Mouse (Mus musculus): ENCODE measurements around the gene Abhd16a. TPM values are rescaled to one million over a fixed set of nuclear protein-coding genes. Genes with fewer than 3 reads are reported as not detected.

Gene Abhd16a
- polyA plus RNA-seq, 1 experiment from 2014 or later, result 52.1 TPM

- H3K36me3 ChIP-seq (ENCODE audit: control insufficient read depth, insufficient read depth), result peaks cover 75% of the 10 kb centered on the region
- H3K4me2 ChIP-seq (ENCODE audit: low read depth, low read length), result no peak overlapping the region
- no peak overlapping the region for H3K4me3 ChIP-seq (ENCODE audit: low read depth, low read length)
- no peaks in the 10 kb centered on the region for H3K4me1 ChIP-seq (ENCODE audit: control insufficient read depth, low read depth, low read length)
- no peaks in the 10 kb centered on the region for H3K9me3 ChIP-seq (replicated peaks; ENCODE audit: control insufficient read depth, low read length)
- H3K27ac ChIP-seq (ENCODE audit: low read length), result no peak overlapping the region
- no peak for ATAC-seq (ENCODE audit: low read depth)
- no peaks in the 10 kb centered on the region for H3K27me3 ChIP-seq (ENCODE audit: control insufficient read depth, insufficient read depth, low read depth, low read length)
- WGBS (ENCODE audit: insufficient replicate concordance), result 61% methylated on average over 5 of the region's 5 CpGs
- no peak overlapping the region for H3K9ac ChIP-seq (ENCODE audit: low read depth, low read length)
These were observed 59.0 kb downstream of the Abhd16a start for GRCm38 (mm10) chr17:35147922-35148639.

- WGBS (ENCODE audit: insufficient replicate concordance), result 87% methylated on average over 4 of the region's 4 CpGs
- Histone ChIP-seq H3K9me3 (replicated peaks; ENCODE audit: control insufficient read depth, low read length) (no peaks in the 10 kb centered on the region), H3K4me1 (ENCODE audit: control insufficient read depth, low read depth, low read length) (no peaks in the 10 kb centered on the region), H3K4me2 (ENCODE audit: low read depth, low read length) (no peak overlapping the region), H3K9ac (ENCODE audit: low read depth, low read length) (no peak overlapping the region), H3K4me3 (ENCODE audit: low read depth, low read length) (no peak overlapping the region), H3K27me3 (ENCODE audit: control insufficient read depth, insufficient read depth, low read depth, low read length) (no peaks in the 10 kb centered on the region), H3K27ac (ENCODE audit: low read length) (no peak overlapping the region), H3K36me3 (ENCODE audit: control insufficient read depth, insufficient read depth) (peaks cover 77% of the 10 kb centered on the region)
- ATAC-seq (ENCODE audit: low read depth), result no peak
These were observed 63.1 kb downstream of the Abhd16a start for GRCm38 (mm10) chr17:35152121-35152520.

Other genes starting within 250 kb of the Abhd16a start
- gene Skiv2l, start 239.1 kb upstream of the Abhd16a start, polyA plus RNA-seq (2015; fragmentation: Nextera tagmentation; extraction: Ambion mirVana), result 24.8 and 27.3 TPM in 2 replicates
- 41.4 and 42.3 TPM in 2 replicates for gene Nelfe, start 238.9 kb upstream of the Abhd16a start, polyA plus RNA-seq (2015; fragmentation: Nextera tagmentation; extraction: Ambion mirVana)
- 384 and 472 TPM in 2 replicates for gene Cfb, start 226.7 kb upstream of the Abhd16a start, polyA plus RNA-seq (2015; fragmentation: Nextera tagmentation; extraction: Ambion mirVana)
- 0.26 and 0.37 TPM in 2 replicates for gene Zbtb12, start 209.8 kb upstream of the Abhd16a start, polyA plus RNA-seq (2015; fragmentation: Nextera tagmentation; extraction: Ambion mirVana)
- not detected in 2 replicates for gene Gm20547, start 207.2 kb upstream of the Abhd16a start, polyA plus RNA-seq (2015; fragmentation: Nextera tagmentation; extraction: Ambion mirVana)
- gene C2, start 191.0 kb upstream of the Abhd16a start, polyA plus RNA-seq (2015; fragmentation: Nextera tagmentation; extraction: Ambion mirVana), result 30.6 and 33.9 TPM in 2 replicates
- gene Ehmt2, start 190.8 kb upstream of the Abhd16a start, polyA plus RNA-seq (2015; fragmentation: Nextera tagmentation; extraction: Ambion mirVana), result 12.4 and 15.2 TPM in 2 replicates
- gene Slc44a4, start 174.8 kb upstream of the Abhd16a start, polyA plus RNA-seq (2015; fragmentation: Nextera tagmentation; extraction: Ambion mirVana), result 2.6 and 3.6 TPM in 2 replicates
- 17.8 and 20.6 TPM in 2 replicates for gene Neu1, start 158.0 kb upstream of the Abhd16a start, polyA plus RNA-seq (2015; fragmentation: Nextera tagmentation; extraction: Ambion mirVana)
- 0.05 TPM in 1 of 2 replicates, not detected in the other for gene Hspa1b, start 130.0 kb upstream of the Abhd16a start, polyA plus RNA-seq (2015; fragmentation: Nextera tagmentation; extraction: Ambion mirVana)
- gene Gm20481, start 119.4 kb upstream of the Abhd16a start, polyA plus RNA-seq (2015; fragmentation: Nextera tagmentation; extraction: Ambion mirVana), result not detected in 2 replicates
- gene Hspa1a, start 117.1 kb upstream of the Abhd16a start, polyA plus RNA-seq (2015; fragmentation: Nextera tagmentation; extraction: Ambion mirVana), result 0.87 and 1.5 TPM in 2 replicates
- 0.21 and 0.27 TPM in 2 replicates for gene Hspa1l, start 116.6 kb upstream of the Abhd16a start, polyA plus RNA-seq (2015; fragmentation: Nextera tagmentation; extraction: Ambion mirVana)
- gene Lsm2, start 107.4 kb upstream of the Abhd16a start, polyA plus RNA-seq (2015; fragmentation: Nextera tagmentation; extraction: Ambion mirVana), result 97.6 and 103 TPM in 2 replicates
- gene Vars, start 88.3 kb upstream of the Abhd16a start, polyA plus RNA-seq (2015; fragmentation: Nextera tagmentation; extraction: Ambion mirVana), result 82.2 and 90.1 TPM in 2 replicates
- gene Vwa7, start 72.7 kb upstream of the Abhd16a start, polyA plus RNA-seq (2015; fragmentation: Nextera tagmentation; extraction: Ambion mirVana), result 0.09 and 0.13 TPM in 2 replicates
- 2.2 and 2.6 TPM in 2 replicates for gene Sapcd1, start 61.2 kb upstream of the Abhd16a start, polyA plus RNA-seq (2015; fragmentation: Nextera tagmentation; extraction: Ambion mirVana)
- 4.2 and 4.6 TPM in 2 replicates for gene Msh5, start 42.5 kb upstream of the Abhd16a start, polyA plus RNA-seq (2015; fragmentation: Nextera tagmentation; extraction: Ambion mirVana)
- gene Clic1, start 39.3 kb upstream of the Abhd16a start, polyA plus RNA-seq (2015; fragmentation: Nextera tagmentation; extraction: Ambion mirVana), result 112 and 121 TPM in 2 replicates
- 16.3 and 18.1 TPM in 2 replicates for gene Ddah2, start 30.2 kb upstream of the Abhd16a start, polyA plus RNA-seq (2015; fragmentation: Nextera tagmentation; extraction: Ambion mirVana)
- 0.24 and 0.37 TPM in 2 replicates for gene Ly6g6c, start 23.9 kb upstream of the Abhd16a start, polyA plus RNA-seq (2015; fragmentation: Nextera tagmentation; extraction: Ambion mirVana)
- 3.4 and 4.5 TPM in 2 replicates for gene Mpig6b, start 23.1 kb upstream of the Abhd16a start, polyA plus RNA-seq (2015; fragmentation: Nextera tagmentation; extraction: Ambion mirVana)
- 0.17 TPM in 1 of 2 replicates, not detected in the other for gene Ly6g6e, start 12.4 kb upstream of the Abhd16a start, polyA plus RNA-seq (2015; fragmentation: Nextera tagmentation; extraction: Ambion mirVana)
- gene Ly6g6d, start 11.2 kb upstream of the Abhd16a start, polyA plus RNA-seq (2015; fragmentation: Nextera tagmentation; extraction: Ambion mirVana), result 0.55 and 0.77 TPM in 2 replicates
- gene Ly6g6f, start 3.7 kb upstream of the Abhd16a start, polyA plus RNA-seq (2015; fragmentation: Nextera tagmentation; extraction: Ambion mirVana), result 4.0 and 5.7 TPM in 2 replicates
- gene Ly6g5c, start 19.0 kb downstream of the Abhd16a start, polyA plus RNA-seq (2015; fragmentation: Nextera tagmentation; extraction: Ambion mirVana), result not detected in 2 replicates
- gene Ly6g5b, start 26.2 kb downstream of the Abhd16a start, polyA plus RNA-seq (2015; fragmentation: Nextera tagmentation; extraction: Ambion mirVana), result 0.33 and 0.35 TPM in 2 replicates
- 12.4 and 12.9 TPM in 2 replicates for gene Gpank1, start 32.2 kb downstream of the Abhd16a start, polyA plus RNA-seq (2015; fragmentation: Nextera tagmentation; extraction: Ambion mirVana)
- 115 and 123 TPM in 2 replicates for gene Csnk2b, start 32.8 kb downstream of the Abhd16a start, polyA plus RNA-seq (2015; fragmentation: Nextera tagmentation; extraction: Ambion mirVana)
- gene D17H6S53E, start 37.1 kb downstream of the Abhd16a start, polyA plus RNA-seq (2015; fragmentation: Nextera tagmentation; extraction: Ambion mirVana), result 2.7 TPM in 2 replicates
- gene Apom, start 42.8 kb downstream of the Abhd16a start, polyA plus RNA-seq (2015; fragmentation: Nextera tagmentation; extraction: Ambion mirVana), result 959 and 972 TPM in 2 replicates
- gene Bag6, start 45.9 kb downstream of the Abhd16a start, polyA plus RNA-seq (2015; fragmentation: Nextera tagmentation; extraction: Ambion mirVana), result 19.7 and 21.4 TPM in 2 replicates
- gene Prrc2a, start 75.6 kb downstream of the Abhd16a start, polyA plus RNA-seq (2015; fragmentation: Nextera tagmentation; extraction: Ambion mirVana), result 38.4 and 45.0 TPM in 2 replicates
- 22.8 and 23.2 TPM in 2 replicates for gene Aif1, start 86.8 kb downstream of the Abhd16a start, polyA plus RNA-seq (2015; fragmentation: Nextera tagmentation; extraction: Ambion mirVana)
- 38.8 and 41.4 TPM in 2 replicates for gene Lst1, start 99.2 kb downstream of the Abhd16a start, polyA plus RNA-seq (2015; fragmentation: Nextera tagmentation; extraction: Ambion mirVana)
- gene Ltb, start 105.2 kb downstream of the Abhd16a start, polyA plus RNA-seq (2015; fragmentation: Nextera tagmentation; extraction: Ambion mirVana), result 1.2 and 2.4 TPM in 2 replicates
- gene Tnf, start 112.7 kb downstream of the Abhd16a start, polyA plus RNA-seq (2015; fragmentation: Nextera tagmentation; extraction: Ambion mirVana), result 0.36 and 0.48 TPM in 2 replicates
- not detected in 2 replicates for gene Lta, start 116.1 kb downstream of the Abhd16a start, polyA plus RNA-seq (2015; fragmentation: Nextera tagmentation; extraction: Ambion mirVana)
- not detected in 2 replicates for gene Gm16181, start 131.6 kb downstream of the Abhd16a start, polyA plus RNA-seq (2015; fragmentation: Nextera tagmentation; extraction: Ambion mirVana)
- gene Atp6v1g2, start 144.4 kb downstream of the Abhd16a start, polyA plus RNA-seq (2015; fragmentation: Nextera tagmentation; extraction: Ambion mirVana), result 0.58 and 1.0 TPM in 2 replicates
- gene Nfkbil1, start 146.5 kb downstream of the Abhd16a start, polyA plus RNA-seq (2015; fragmentation: Nextera tagmentation; extraction: Ambion mirVana), result 2.8 and 2.9 TPM in 2 replicates
- 128 and 133 TPM in 2 replicates for gene Ddx39b, start 152.5 kb downstream of the Abhd16a start, polyA plus RNA-seq (2015; fragmentation: Nextera tagmentation; extraction: Ambion mirVana)
- 98.3 and 107 TPM in 2 replicates for gene H2-D1, start 173.5 kb downstream of the Abhd16a start, polyA plus RNA-seq (2015; fragmentation: Nextera tagmentation; extraction: Ambion mirVana)
- 0.56 and 0.77 TPM in 2 replicates for gene H2-Q1, start 231.1 kb downstream of the Abhd16a start, polyA plus RNA-seq (2015; fragmentation: Nextera tagmentation; extraction: Ambion mirVana)

Measured in liver, embryonic 16.5 days (tissue).